Mouse (Mus musculus) stomach, postnatal 0 days (tissue): ENCODE measurements around the gene Ffar2. TPM values are rescaled to one million over a fixed set of nuclear protein-coding genes. Genes with fewer than 3 reads are reported as not detected.

Experiments used
- ATAC-seq: fragments of 200-750 bp; cut with Nextera tagmentation; 2 replicates; pipeline ENCODE4 v1.8.0; 2017; ENCODE audit not compliant: low FRiP score, low TSS enrichment
- DNase-seq: peaks from one replicate; pipeline ENCODE4 v3.0.0-alpha.2; 2016; ENCODE audit warnings: low spot score
- H3K27ac ChIP-seq: fragments of 300-500 bp; sonication (generic); replicated peaks from 2 replicates; pipeline ENCODE4 v1.5.1; 2014; ENCODE audit warnings: mild to moderate bottlenecking, control low read depth
- H3K27me3 ChIP-seq: fragments of 300-500 bp; sonication (generic); 2 replicates; pipeline ENCODE4 v1.6.1; 2014; ENCODE audit warnings: low read length; ENCODE audit not compliant: control insufficient read depth, insufficient read depth
- H3K36me3 ChIP-seq: fragments of 300-500 bp; sonication (generic); 2 replicates; pipeline ENCODE4 v1.6.1; 2014; ENCODE audit warnings: low read length, mixed read lengths; ENCODE audit not compliant: control insufficient read depth, insufficient read depth
- H3K4me1 ChIP-seq: fragments of 300-500 bp; sonication (generic); replicated peaks from 2 replicates; pipeline ENCODE4 v1.6.1; 2014; ENCODE audit warnings: antibody characterized with exemption; ENCODE audit not compliant: control insufficient read depth, insufficient read depth
- H3K4me2 ChIP-seq: fragments of 300-500 bp; sonication (generic); replicated peaks from 2 replicates; pipeline ENCODE4 v1.6.1; 2014; ENCODE audit warnings: low read depth, mild to moderate bottlenecking, control low read depth, moderate library complexity
- H3K4me3 ChIP-seq: fragments of 300-500 bp; sonication (generic); 2 replicates; pipeline ENCODE4 v1.5.1; 2014; ENCODE audit warnings: low read depth, low read length, control low read depth
- H3K9ac ChIP-seq: fragments of 300-500 bp; sonication (generic); 2 replicates; pipeline ENCODE4 v1.6.1; 2014; ENCODE audit warnings: mild to moderate bottlenecking, low read length, control low read depth, mixed read lengths
- H3K9me3 ChIP-seq: fragments of 300-500 bp; sonication (generic); 2 replicates; pipeline ENCODE4 v1.6.1; 2016; ENCODE audit warnings: low read length; ENCODE audit not compliant: control insufficient read depth
- CTCF ChIP-seq: IDR thresholded peaks from 2 replicates; pipeline ENCODE4 v1.5.1; 2016; ENCODE audit warnings: antibody characterized with exemption, low read depth, mild to moderate bottlenecking, moderate library complexity
- EP300 ChIP-seq: optimal IDR thresholded peaks from 2 replicates; pipeline ENCODE3; 2016; ENCODE audit warnings: antibody characterized with exemption
- WGBS: fragments of 180-500 bp; shearing (Covaris S2); extraction: QIAGEN DNeasy Blood & Tissue Kit; methylation state at CpG from one replicate; pipeline ENCODE4 v1.1.7; 2014; 5-methylcytosine and 5-hydroxymethylcytosine counted together
- polyA plus RNA-seq: library from polyadenylated mRNA; unstranded; fragments of >200 nt; fragmentation: Nextera tagmentation; extraction: Ambion mirVana; gene quantifications from 2 replicates; pipeline ENCODE4 v1.2.1, GENCODE M21; 2015

Gene Ffar2
- polyA plus RNA-seq, 1 experiment from 2014 or later: 1.7 TPM

DNA sequence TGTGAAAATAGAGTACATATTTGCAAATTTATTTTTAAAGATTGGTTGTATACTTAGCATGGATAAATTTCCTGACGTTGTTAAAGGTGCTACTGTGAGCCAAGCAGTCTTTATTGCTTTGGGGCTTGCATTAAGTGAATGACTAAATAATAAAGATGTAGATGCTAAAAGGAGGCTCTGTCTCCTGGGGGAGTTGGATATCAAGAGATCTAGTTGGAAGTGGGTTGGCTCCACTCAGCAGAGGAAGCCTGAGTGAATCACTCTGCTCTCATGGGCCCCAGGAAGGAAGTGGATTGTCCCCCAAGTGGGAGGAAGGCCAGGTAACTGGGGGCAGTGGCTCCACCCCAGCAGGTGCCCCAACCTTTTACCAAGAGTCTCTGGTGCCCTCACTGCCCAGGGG lies 34.2 kb upstream of the Ffar2 start:
- TF ChIP-seq EP300 (no peak), CTCF (no peak)
- 66% methylated on average over 1 of the region's 1 CpGs for WGBS
- H3K27me3 ChIP-seq: no peaks in the 10 kb centered on the region

DNA sequence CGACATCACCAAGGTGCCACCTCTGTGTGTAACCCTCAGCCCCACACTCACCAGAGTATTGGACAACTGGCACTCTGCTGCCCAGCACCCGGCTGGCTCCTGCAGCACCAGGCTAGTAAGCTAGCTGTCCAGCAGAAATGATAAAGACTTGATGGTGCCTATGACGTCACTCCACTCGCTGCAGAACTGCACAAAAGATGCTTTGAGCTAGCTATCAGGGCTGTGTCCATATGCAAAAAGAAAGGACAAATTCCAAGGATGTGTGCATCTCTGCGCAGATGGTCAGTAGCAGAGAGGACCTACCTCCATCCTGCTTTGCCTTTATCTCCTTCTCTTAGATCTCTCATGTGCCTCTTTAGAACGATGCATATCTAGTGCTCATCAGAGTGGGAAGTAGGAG lies 32.5 kb upstream of the Ffar2 start, which contains the start of gene Ffar3:
TSS of gene Ffar3 (minus strand) at position 101 of the 400 bp plus-strand sequence.
- Histone ChIP-seq H3K9me3 (no peaks in the 10 kb centered on the region), H3K27me3 (no peaks in the 10 kb centered on the region), H3K4me2 (no peak within 1 kb of the TSS), H3K36me3 (no peaks in the 10 kb centered on the region), H3K9ac (no peak within 1 kb of the TSS), H3K4me3 (no peak within 1 kb of the TSS), H3K4me1 (no peaks in the 10 kb centered on the region), H3K27ac (no peak within 1 kb of the TSS)
- no peak for DNase-seq
- 65% methylated on average over 6 of the region's 6 CpGs for WGBS
- ATAC-seq: no peak
- TF ChIP-seq EP300 (no peak), CTCF (no peak)

More for the DNA sequence above, 34.2 kb upstream of the Ffar2 start:
- DNase-seq: no peak
- no peak for ATAC-seq
- Histone ChIP-seq H3K4me1 (no peaks in the 10 kb centered on the region), H3K4me3 (no peak overlapping the region), H3K4me2 (no peak overlapping the region), H3K27ac (no peak overlapping the region), H3K36me3 (no peaks in the 10 kb centered on the region), H3K9me3 (no peaks in the 10 kb centered on the region), H3K9ac (no peak overlapping the region)

GRCm38 (mm10) chr7:30851421-30851820 lies 27.8 kb upstream of the Ffar2 start:
- Histone ChIP-seq H3K4me2 (no peak overlapping the region), H3K36me3 (no peaks in the 10 kb centered on the region), H3K4me1 (no peaks in the 10 kb centered on the region), H3K27ac (no peak overlapping the region), H3K4me3 (no peak overlapping the region), H3K9ac (no peak overlapping the region), H3K27me3 (no peaks in the 10 kb centered on the region), H3K9me3 (no peaks in the 10 kb centered on the region)
- no peak for DNase-seq
- TF ChIP-seq CTCF: no peak
- no peak for TF ChIP-seq EP300
- no peak for ATAC-seq
- 83% methylated on average over 1 of the region's 1 CpGs for WGBS

DNA sequence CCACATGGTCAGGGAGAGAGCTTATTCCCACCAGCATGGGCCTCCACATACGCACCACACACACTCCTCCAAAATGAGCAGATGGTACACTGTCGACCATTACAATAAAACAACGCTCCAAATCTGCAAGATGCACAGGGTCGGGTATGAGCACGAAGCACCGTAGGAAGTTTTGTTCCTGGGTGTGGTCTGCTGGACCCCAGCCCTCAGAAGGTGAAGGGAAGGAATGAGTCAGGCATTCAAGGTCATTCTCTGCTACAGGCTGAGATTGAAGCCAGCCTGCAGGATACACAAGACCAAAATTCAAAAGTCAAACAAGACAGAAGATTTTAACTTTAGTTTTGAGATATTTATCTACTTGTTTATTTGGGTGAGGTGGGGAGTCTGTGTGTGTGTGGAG lies 24.4 kb upstream of the Ffar2 start:
- WGBS: 70% methylated on average over 6 of the region's 6 CpGs
- Histone ChIP-seq H3K4me1 (no peaks in the 10 kb centered on the region), H3K4me3 (no peak overlapping the region), H3K27ac (no peak overlapping the region), H3K9me3 (no peaks in the 10 kb centered on the region), H3K27me3 (no peaks in the 10 kb centered on the region), H3K36me3 (no peaks in the 10 kb centered on the region), H3K4me2 (no peak overlapping the region), H3K9ac (no peak overlapping the region)
- TF ChIP-seq CTCF: no peak
- TF ChIP-seq EP300: no peak
- DNase-seq (no peak), ATAC-seq (no peak)

- no peak for ATAC-seq
- 58% methylated on average over 5 of the region's 5 CpGs for WGBS
- no peak overlapping the region for H3K4me2 ChIP-seq
- no peak overlapping the region for H3K27ac ChIP-seq
- H3K36me3 ChIP-seq: no peaks in the 10 kb centered on the region
- no peak for DNase-seq
- no peak overlapping the region for H3K4me3 ChIP-seq
- no peak overlapping the region for H3K9ac ChIP-seq
- no peaks in the 10 kb centered on the region for H3K4me1 ChIP-seq
- H3K27me3 ChIP-seq: no peaks in the 10 kb centered on the region
- TF ChIP-seq CTCF: no peak
- TF ChIP-seq EP300: no peak
- H3K9me3 ChIP-seq: no peaks in the 10 kb centered on the region
Observed at GRCm38 (mm10) chr7:30847386-30847785, 23.8 kb upstream of the Ffar2 start.

GRCm38 (mm10) chr7:30846505-30847053 lies 23.0 kb upstream of the Ffar2 start:
- TF ChIP-seq EP300: no peak
- no peak for TF ChIP-seq CTCF
- H3K4me1 ChIP-seq: no peaks in the 10 kb centered on the region
- ATAC-seq (no peak), DNase-seq (no peak)
- no peaks in the 10 kb centered on the region for H3K9me3 ChIP-seq
- WGBS: 50% methylated on average over 2 of the region's 2 CpGs
- H3K4me2 ChIP-seq: no peak overlapping the region
- no peaks in the 10 kb centered on the region for H3K27me3 ChIP-seq
- no peaks in the 10 kb centered on the region for H3K36me3 ChIP-seq
- no peak overlapping the region for H3K4me3 ChIP-seq
- H3K9ac ChIP-seq: no peak overlapping the region
- no peak overlapping the region for H3K27ac ChIP-seq
